Mouse (Mus musculus) monocyte, adult 5-6 weeks (primary cell): ENCODE data around the gene Jazf1. TPM values are rescaled to one million over a fixed set of nuclear protein-coding genes. Genes with fewer than 3 reads are reported as not detected.

ENCODE experiments used
- ATAC-seq: fragments of 153-309, 156-312 bp; replicated peaks from 2 replicates; pipeline ENCODE4 v1.8.0; 2017; ENCODE audit warnings: mild to moderate bottlenecking; ENCODE audit not compliant: low TSS enrichment, insufficient number of reproducible peaks, severe bottlenecking, poor library complexity, low FRiP score
- total RNA-seq: library from RNA; stranded (forward); fragments of 200-1000, 200-491, 200-594 nt; gene quantifications from 3 replicates; pipeline ENCODE4 v1.2.3, GENCODE M21; 2017

Jazf1 gene
- total RNA-seq, 1 experiment from 2014 or later = 0.38 TPM

- ATAC-seq = no peak
Observed at GRCm38 (mm10) chr6:52929358-52929757, 139.1 kb downstream of the Jazf1 start.

- ATAC-seq = no peak
Observed at GRCm38 (mm10) chr6:52926947-52927346, 141.5 kb downstream of the Jazf1 start.

GRCm38 (mm10) chr6:52925458-52926042, 142.9 kb downstream of the Jazf1 start:
- no peak for ATAC-seq

GRCm38 (mm10) chr6:52921248-52921647, 147.2 kb downstream of the Jazf1 start:
- ATAC-seq = peak; percentile 84

- peak; percentile 44; the same call in 1 of the 2 replicates for ATAC-seq
Observed at GRCm38 (mm10) chr6:52920719-52921118, 147.7 kb downstream of the Jazf1 start.

- no peak for ATAC-seq
Observed at GRCm38 (mm10) chr6:52919442-52919841, 149.0 kb downstream of the Jazf1 start.

- peak; percentile 64 for ATAC-seq
Observed at GRCm38 (mm10) chr6:52918980-52919379, 149.5 kb downstream of the Jazf1 start.

- ATAC-seq = no peak
Observed at GRCm38 (mm10) chr6:52917471-52917870, 151.0 kb downstream of the Jazf1 start.

- no peak for ATAC-seq
Observed at GRCm38 (mm10) chr6:52916836-52917376, 151.5 kb downstream of the Jazf1 start.

GRCm38 (mm10) chr6:52914921-52915320, 153.5 kb downstream of the Jazf1 start:
- no peak for ATAC-seq

- ATAC-seq = no peak
Observed at GRCm38 (mm10) chr6:52912143-52912918, 156.1 kb downstream of the Jazf1 start.

GRCm38 (mm10) chr6:52906801-52907200, 161.6 kb downstream of the Jazf1 start:
- no peak for ATAC-seq

GRCm38 (mm10) chr6:52905100-52905499, 163.3 kb downstream of the Jazf1 start:
- ATAC-seq = no peak

- ATAC-seq = 0 out of 2 replicates have a peak, but pooled peaks have one; percentile 47
Observed at GRCm38 (mm10) chr6:52903226-52903960, 165.0 kb downstream of the Jazf1 start.

- no peak for ATAC-seq
Observed at GRCm38 (mm10) chr6:52899574-52900245, 168.7 kb downstream of the Jazf1 start.

- ATAC-seq = no peak
Observed at GRCm38 (mm10) chr6:52895075-52895474, 173.4 kb downstream of the Jazf1 start.

- ATAC-seq = no peak
Observed at GRCm38 (mm10) chr6:52894501-52894823, 174.0 kb downstream of the Jazf1 start.

- no peak for ATAC-seq
Observed at GRCm38 (mm10) chr6:52893811-52894500, 174.5 kb downstream of the Jazf1 start.
